Mouse (Mus musculus): Measurements from ENCODE around the gene Rnf39.
A peak's percentile ranks its signal among the peaks of the same experiment; 100 is the strongest.

DNA sequence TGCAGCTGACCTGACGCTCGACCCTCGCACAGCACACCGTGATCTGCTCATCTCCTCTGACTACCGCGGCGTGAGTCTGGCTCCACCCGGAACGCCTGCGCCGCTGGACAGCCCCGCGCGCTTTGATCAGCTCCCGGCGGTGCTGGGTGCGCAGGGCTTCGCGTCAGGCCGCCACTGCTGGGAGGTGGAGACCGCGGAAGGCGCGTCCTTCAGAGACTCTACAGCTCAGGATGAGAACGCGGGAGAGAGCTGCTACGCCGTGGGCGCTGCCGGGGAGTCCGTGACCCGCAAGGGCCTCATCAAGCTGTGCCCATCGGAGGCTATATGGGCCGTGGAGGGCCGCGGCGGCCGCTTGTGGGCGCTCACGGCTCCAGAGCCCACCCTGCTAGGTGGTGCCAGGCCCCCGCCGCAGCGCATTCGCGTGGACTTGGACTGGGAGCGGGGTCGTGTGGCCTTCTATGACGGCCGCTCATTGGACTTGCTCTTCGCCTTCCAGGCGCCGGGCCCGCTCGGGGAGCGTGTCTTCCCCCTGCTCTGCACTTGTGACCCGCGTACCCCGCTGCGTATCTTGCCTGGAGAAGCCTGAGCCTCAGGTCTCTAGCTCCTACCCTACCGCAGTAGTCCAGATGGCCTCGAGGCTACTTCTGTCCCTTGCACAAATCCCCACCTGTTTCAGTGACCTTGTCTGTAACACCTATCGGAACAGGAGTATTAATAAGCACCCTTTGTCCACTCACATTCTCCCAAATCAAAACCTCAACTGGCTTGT is 4.5 kb downstream of the Rnf39 start:
- TF ChIP-seq CTCF (IDR thresholded peaks at IDR 0.05; ENCODE audit: low read depth) (peak; percentile 54), EP300 (optimal IDR thresholded peaks at IDR 0.05) (no peak)
